Mouse (Mus musculus) lung, adult 2 months (tissue): Measurements from ENCODE around the gene Ckm.

ENCODE experiments used
- CTCF ChIP-seq: fragments of 200-500 bp; IDR thresholded peaks from 2 replicates; pipeline ENCODE4 v1.5.1; 2011; ENCODE audit warnings: mild to moderate bottlenecking, low read length, control low read depth; ENCODE audit not compliant: insufficient read depth
- POLR2A ChIP-seq: fragments of 200-500 bp; IDR thresholded peaks from 2 replicates; pipeline ENCODE4 v1.6.1; 2011; ENCODE audit warnings: low read depth, mild to moderate bottlenecking, control low read depth, low read length, borderline replicate concordance; ENCODE audit errors: extremely low read depth

DNA sequence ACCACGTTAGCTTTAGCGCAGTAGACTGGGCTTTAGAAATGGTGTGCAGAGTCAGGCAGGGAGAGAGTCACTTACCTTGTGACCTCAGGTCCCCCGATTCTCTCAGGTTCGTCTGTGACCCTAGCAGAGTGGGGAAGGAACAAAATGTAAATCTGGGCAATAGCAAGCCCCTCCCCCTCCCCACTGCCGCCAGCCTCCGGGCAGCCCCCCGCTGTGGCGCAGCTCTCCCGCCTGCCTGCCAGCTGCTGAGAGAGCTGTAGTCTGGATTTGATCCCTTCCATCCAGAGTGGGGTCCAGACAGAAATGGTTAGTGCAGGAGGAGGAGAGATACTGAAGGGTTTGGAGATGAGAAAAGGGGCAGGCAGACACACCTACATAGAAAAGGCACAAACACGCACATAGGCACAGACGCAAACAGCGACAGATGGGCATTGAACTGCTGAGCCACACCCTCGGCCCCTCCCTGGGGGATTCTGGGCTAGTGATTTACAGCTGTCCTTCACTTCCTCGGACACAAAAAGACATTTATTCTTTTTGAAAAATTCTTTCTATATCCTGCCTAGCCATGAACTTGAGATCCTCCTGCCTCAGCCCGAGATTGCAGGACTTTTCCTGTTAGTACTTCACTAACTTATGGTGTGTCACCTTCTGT is 23.5 kb downstream of the Ckm start:
- TF ChIP-seq POLR2A (no peak), CTCF (no peak)
